Mouse (Mus musculus): ENCODE measurements around the gene 1300017J02Rik.

DNA sequence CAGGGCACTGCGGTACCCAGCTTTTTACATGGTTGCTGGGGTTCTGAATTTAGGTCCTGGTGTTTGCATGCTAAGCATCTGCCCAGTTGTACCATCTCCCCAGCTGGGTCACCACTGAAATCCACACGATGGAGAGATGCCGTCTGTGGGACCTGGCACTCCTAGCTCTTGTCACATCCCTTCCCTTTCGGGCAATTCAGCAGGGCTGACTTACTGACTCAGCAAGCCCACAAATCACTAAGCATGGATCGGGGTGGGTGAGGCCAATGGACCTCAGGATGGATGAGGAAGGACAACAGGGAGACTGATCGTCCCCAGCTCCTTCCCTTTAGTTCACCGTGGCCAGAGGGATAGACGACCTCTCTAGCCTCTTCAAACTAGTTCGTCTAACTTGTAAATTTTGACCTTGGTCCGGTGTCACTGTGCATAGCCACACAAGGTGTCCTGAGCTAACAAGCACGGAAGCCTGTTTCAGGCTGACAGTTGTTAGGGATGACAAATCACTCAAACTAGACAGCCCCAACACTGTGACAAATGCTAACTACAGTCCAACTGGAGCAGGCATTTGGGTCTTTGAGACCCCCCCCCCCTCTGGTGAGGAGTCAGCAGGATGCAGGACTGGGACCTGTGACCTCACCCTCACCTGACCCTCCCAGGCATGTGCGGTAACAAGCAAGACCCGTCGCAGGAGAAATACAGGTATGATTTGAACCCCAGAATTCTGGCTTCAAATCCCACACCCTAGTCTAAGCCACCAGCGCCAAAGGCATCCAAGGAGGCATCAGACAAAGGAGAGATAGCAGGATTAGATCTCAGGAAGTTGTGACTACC lies 75.6 kb downstream of the 1300017J02Rik start:
- TF ChIP-seq ZNF384 (IDR thresholded peaks at IDR 0.05; ENCODE audit: low read depth, low read length), result no peak
- TF ChIP-seq CTCF (IDR thresholded peaks at IDR 0.05 in 2 of 3, conservative IDR thresholded peaks at IDR 0.05 in 1 of 3; ENCODE audit: control insufficient read depth in 1 of 3, insufficient read depth in 1 of 3, low read depth in 2 of 3, low read length in 3 of 3, poor library complexity in 1 of 3, severe bottlenecking in 1 of 3), result no peak
- no peak for TF ChIP-seq GATA1 (IDR thresholded peaks at IDR 0.05; ENCODE audit: low read depth, low read length)
- no peak for TF ChIP-seq RCOR1 (IDR thresholded peaks at IDR 0.05; ENCODE audit: low read depth, low read length)
- no peak for TF ChIP-seq POLR2A (IDR thresholded peaks at IDR 0.05; ENCODE audit: control insufficient read depth in 1 of 2, insufficient read depth in 1 of 2, low read depth in 1 of 2, low read length in 2 of 2, poor library complexity in 1 of 2)
- TF ChIP-seq EP300 (IDR thresholded peaks at IDR 0.05; ENCODE audit: low read depth in 1 of 2, low read length in 2 of 2), result no peak
- TF ChIP-seq MAX (IDR thresholded peaks at IDR 0.05; ENCODE audit: low read length), result no peak
- TF ChIP-seq MYC (IDR thresholded peaks at IDR 0.05; ENCODE audit: low read depth, low read length), result no peak
- no peak for TF ChIP-seq MXI1 (IDR thresholded peaks at IDR 0.05; ENCODE audit: low read depth, low read length)
- no peak for TF ChIP-seq USF1 (IDR thresholded peaks at IDR 0.05; ENCODE audit: low read depth, low read length)
- TF ChIP-seq GABPA (IDR thresholded peaks at IDR 0.05; ENCODE audit: low read depth, low read length), result no peak
- no peak for TF ChIP-seq HCFC1 (IDR thresholded peaks at IDR 0.05; ENCODE audit: low read depth, low read length)
